Mouse (Mus musculus): ENCODE measurements around the gene Map1lc3a.

DNA sequence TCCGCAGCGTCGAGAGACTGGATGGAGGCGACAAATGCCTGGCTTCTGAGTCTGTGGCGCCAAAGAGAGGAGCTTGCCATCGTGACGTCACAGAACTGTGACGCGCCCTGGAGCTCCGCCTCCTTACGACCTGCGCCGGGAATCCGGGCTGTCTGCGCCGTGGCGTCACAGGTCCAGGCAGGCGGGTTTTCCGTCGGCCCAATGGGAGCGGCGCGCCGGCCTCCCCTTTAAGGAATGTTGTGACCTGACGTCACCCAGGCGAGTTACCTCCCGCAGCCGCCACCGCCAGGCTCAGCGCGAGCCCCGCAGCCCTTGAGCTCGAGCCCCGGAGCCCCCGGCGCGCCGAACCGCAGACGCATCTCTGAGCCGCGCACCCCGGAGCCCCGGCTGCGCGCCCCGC lies at the start of gene Map1lc3a:
- TF ChIP-seq CTCF (IDR thresholded peaks at IDR 0.05; ENCODE audit: low read depth) = no peak
- no peak for TF ChIP-seq EP300 (IDR thresholded peaks at IDR 0.05; ENCODE audit: low read depth)

All from liver, postnatal 0 days (tissue).